Mouse (Mus musculus): ENCODE measurements around the gene Dscaml1. TPM values are rescaled to one million over a fixed set of nuclear protein-coding genes. Genes with fewer than 3 reads are reported as not detected.

Dscaml1 gene
- polyA plus RNA-seq, 1 experiment from 2014 or later, result 0.24 TPM

DNA sequence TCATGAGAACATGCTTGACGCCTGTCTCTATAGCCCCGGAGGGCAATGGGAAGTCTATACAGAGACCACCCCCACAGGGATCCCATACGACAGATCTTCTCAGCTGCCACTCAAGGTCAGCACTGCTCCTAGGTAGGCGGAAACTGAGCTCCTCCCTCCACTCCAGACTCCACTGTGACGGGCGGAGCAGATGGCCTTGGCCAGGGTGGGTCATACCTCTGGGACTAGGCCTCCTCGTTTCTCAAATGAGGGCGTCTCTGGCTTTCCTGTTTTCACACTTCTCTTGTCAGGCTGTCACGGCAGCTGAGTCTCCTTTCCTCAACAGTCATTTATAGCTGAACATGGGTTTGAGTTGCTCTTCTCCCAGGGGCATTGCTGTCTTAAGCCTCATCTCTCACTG, 160.0 kb downstream of the Dscaml1 start:
- no peak for TF ChIP-seq CTCF (IDR thresholded peaks at IDR 0.05; ENCODE audit: low read depth)
- 56% methylated on average over 9 of the region's 9 CpGs for WGBS
- H3K9ac ChIP-seq (ENCODE audit: low read depth, low read length), result no peak overlapping the region
- no peaks in the 10 kb centered on the region for H3K27me3 ChIP-seq (ENCODE audit: insufficient read depth, low read length)
- ATAC-seq (replicated peaks; ENCODE audit: low FRiP score, low read depth) (no peak), DNase-seq (ENCODE audit: low spot score) (no peak)
- no peak overlapping the region for H3K4me3 ChIP-seq (replicated peaks; ENCODE audit: low read depth, low read length)
- H3K4me1 ChIP-seq (replicated peaks; ENCODE audit: insufficient read depth, low read length), result no peaks in the 10 kb centered on the region
- H3K36me3 ChIP-seq (ENCODE audit: insufficient read depth, low read length), result no peaks in the 10 kb centered on the region
- H3K9me3 ChIP-seq (replicated peaks; ENCODE audit: low read length), result no peaks in the 10 kb centered on the region
- H3K4me2 ChIP-seq (ENCODE audit: low read length), result no peak overlapping the region
- H3K27ac ChIP-seq, result no peak overlapping the region

DNA sequence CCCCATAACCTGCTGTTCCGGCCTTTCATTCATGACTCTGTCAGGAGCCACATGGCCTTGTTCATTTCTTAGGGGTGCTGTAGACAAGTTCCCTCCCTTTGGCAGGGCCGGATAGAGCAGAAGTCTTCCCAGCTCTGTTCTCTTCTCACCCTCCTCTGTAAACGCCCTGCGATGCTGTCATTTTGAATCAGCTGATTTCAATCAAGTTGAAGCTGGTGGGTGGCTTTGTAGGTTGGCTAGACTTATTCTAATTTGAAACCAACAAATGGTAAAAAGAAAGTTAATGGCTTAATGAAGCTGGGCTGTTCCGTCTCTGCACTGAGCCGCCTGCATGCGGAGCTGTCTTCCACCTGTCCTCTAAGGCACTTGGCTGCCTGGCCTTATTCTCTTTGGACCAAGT, 161.3 kb downstream of the Dscaml1 start:
- TF ChIP-seq CTCF (IDR thresholded peaks at IDR 0.05; ENCODE audit: low read depth), result no peak
- Histone ChIP-seq H3K36me3 (ENCODE audit: insufficient read depth, low read length) (no peaks in the 10 kb centered on the region), H3K9ac (ENCODE audit: low read depth, low read length) (no peak overlapping the region), H3K27ac (no peak overlapping the region), H3K4me1 (replicated peaks; ENCODE audit: insufficient read depth, low read length) (no peaks in the 10 kb centered on the region), H3K4me2 (ENCODE audit: low read length) (no peak overlapping the region), H3K9me3 (replicated peaks; ENCODE audit: low read length) (no peaks in the 10 kb centered on the region), H3K4me3 (replicated peaks; ENCODE audit: low read depth, low read length) (no peak overlapping the region), H3K27me3 (ENCODE audit: insufficient read depth, low read length) (no peaks in the 10 kb centered on the region)
- DNase-seq (ENCODE audit: low spot score), result no peak
- ATAC-seq (replicated peaks; ENCODE audit: low FRiP score, low read depth), result no peak
- WGBS, result 88% methylated on average over 7 of the region's 7 CpGs

DNA sequence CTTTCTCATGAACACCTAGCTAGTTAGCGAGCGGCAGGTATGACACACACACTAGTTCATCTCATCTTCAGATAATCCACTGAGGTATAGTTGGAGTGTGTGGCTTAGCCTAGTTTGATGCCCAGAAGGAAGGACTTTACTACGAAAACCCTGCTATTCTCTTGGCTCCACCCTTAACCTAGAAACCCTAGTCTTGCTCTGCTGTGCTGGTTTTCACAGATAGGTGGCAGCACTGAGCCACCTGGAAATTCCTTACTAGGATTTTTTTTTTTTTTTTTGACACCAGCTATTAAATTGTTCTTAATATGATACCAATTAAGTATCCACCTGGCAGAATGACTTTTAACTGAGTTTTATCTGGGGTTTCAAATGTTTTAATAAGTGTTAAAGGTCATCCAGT, 163.4 kb downstream of the Dscaml1 start:
- 75% methylated on average over 3 of the region's 3 CpGs for WGBS
- no peak overlapping the region for H3K27ac ChIP-seq
- H3K9me3 ChIP-seq (replicated peaks; ENCODE audit: low read length), result no peaks in the 10 kb centered on the region
- no peak overlapping the region for H3K4me2 ChIP-seq (ENCODE audit: low read length)
- H3K27me3 ChIP-seq (ENCODE audit: insufficient read depth, low read length), result no peaks in the 10 kb centered on the region
- peak; percentile 87 for TF ChIP-seq CTCF (IDR thresholded peaks at IDR 0.05; ENCODE audit: low read depth)
- ATAC-seq (replicated peaks; ENCODE audit: low FRiP score, low read depth) (no peak), DNase-seq (ENCODE audit: low spot score) (peak; percentile 61)
- no peak overlapping the region for H3K9ac ChIP-seq (ENCODE audit: low read depth, low read length)
- H3K36me3 ChIP-seq (ENCODE audit: insufficient read depth, low read length), result no peaks in the 10 kb centered on the region
- H3K4me1 ChIP-seq (replicated peaks; ENCODE audit: insufficient read depth, low read length), result no peaks in the 10 kb centered on the region
- H3K4me3 ChIP-seq (replicated peaks; ENCODE audit: low read depth, low read length), result no peak overlapping the region

DNA sequence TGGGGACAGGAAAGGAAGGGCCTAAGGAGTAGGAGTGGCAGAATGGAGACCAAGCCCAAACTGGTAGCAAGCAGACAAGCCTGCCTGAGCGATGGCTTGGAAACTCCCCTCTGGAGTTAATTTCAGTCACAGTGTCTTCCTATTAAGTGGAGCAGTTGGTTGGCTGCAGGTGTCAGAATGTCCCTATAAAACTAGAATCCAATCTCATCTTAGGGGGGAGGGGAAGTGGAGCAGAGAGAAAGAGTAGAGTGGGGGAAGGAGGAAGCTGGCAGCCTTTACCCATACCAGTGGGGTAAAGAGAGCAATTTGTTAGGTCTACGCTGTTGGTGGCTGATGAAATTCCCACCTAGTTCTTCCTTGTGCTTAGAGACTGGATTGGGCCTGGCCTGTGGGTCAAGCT, 164.6 kb downstream of the Dscaml1 start:
- Histone ChIP-seq H3K36me3 (ENCODE audit: insufficient read depth, low read length) (no peaks in the 10 kb centered on the region), H3K27me3 (ENCODE audit: insufficient read depth, low read length) (no peaks in the 10 kb centered on the region), H3K4me2 (ENCODE audit: low read length) (no peak overlapping the region), H3K4me3 (replicated peaks; ENCODE audit: low read depth, low read length) (no peak overlapping the region), H3K9ac (ENCODE audit: low read depth, low read length) (no peak overlapping the region), H3K9me3 (replicated peaks; ENCODE audit: low read length) (no peaks in the 10 kb centered on the region), H3K4me1 (replicated peaks; ENCODE audit: insufficient read depth, low read length) (no peaks in the 10 kb centered on the region), H3K27ac (no peak overlapping the region)
- 62% methylated on average over 2 of the region's 2 CpGs for WGBS
- ATAC-seq (replicated peaks; ENCODE audit: low FRiP score, low read depth) (no peak), DNase-seq (ENCODE audit: low spot score) (no peak)
- no peak for TF ChIP-seq CTCF (IDR thresholded peaks at IDR 0.05; ENCODE audit: low read depth)

DNA sequence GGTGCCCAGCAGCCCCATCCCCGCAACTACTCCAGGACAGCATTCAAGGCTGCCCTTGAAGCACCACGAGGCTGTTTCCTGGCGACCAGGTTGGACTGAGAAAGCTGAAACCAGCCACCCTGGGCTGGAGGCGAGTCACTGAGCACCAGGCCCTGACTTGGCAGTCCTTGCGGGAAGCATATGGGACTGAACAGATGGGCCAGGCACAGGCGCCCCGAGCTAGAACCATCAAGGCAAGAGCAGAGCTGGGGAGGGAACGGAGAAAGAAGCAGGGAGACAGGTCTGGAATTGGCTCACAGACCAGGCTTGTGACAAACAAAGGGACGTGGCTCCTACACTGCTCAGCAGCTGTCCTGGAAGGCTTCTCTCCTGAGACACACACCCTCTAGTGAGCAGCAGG, 165.9 kb downstream of the Dscaml1 start:
- 65% methylated on average over 9 of the region's 9 CpGs for WGBS
- no peaks in the 10 kb centered on the region for H3K27me3 ChIP-seq (ENCODE audit: insufficient read depth, low read length)

DNA sequence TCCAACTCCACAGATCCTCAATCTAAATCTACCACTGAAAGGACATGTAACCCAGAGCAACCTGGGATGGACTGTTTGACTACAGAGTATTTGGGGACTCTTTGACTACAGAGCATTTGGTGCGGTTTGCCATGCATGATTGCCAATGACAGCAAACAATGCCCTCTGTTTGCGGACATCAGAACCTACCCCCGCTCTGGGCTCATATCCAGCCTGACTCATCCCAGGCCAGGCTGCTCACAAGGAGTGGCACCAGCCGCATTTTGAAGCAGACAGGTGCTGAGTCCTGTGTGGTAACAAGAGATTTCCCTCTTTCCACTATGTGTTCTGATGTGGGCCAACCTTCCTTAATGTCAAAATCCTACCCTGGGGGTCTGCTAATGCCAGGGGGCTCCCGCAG, 171.7 kb downstream of the Dscaml1 start:
- ATAC-seq (replicated peaks; ENCODE audit: low FRiP score, low read depth) (no peak), DNase-seq (ENCODE audit: low spot score) (no peak)
- H3K9me3 ChIP-seq (replicated peaks; ENCODE audit: low read length), result no peaks in the 10 kb centered on the region
- 68% methylated on average over 5 of the region's 5 CpGs for WGBS
- H3K4me2 ChIP-seq (ENCODE audit: low read length), result no peak overlapping the region
- no peak overlapping the region for H3K4me3 ChIP-seq (replicated peaks; ENCODE audit: low read depth, low read length)
- H3K4me1 ChIP-seq (replicated peaks; ENCODE audit: insufficient read depth, low read length), result no peaks in the 10 kb centered on the region
- no peaks in the 10 kb centered on the region for H3K36me3 ChIP-seq (ENCODE audit: insufficient read depth, low read length)
- no peaks in the 10 kb centered on the region for H3K27me3 ChIP-seq (ENCODE audit: insufficient read depth, low read length)
- TF ChIP-seq CTCF (IDR thresholded peaks at IDR 0.05; ENCODE audit: low read depth), result no peak
- no peak overlapping the region for H3K27ac ChIP-seq
- H3K9ac ChIP-seq (ENCODE audit: low read depth, low read length), result no peak overlapping the region

More for the DNA sequence above, 165.9 kb downstream of the Dscaml1 start:
- Histone ChIP-seq H3K9me3 (replicated peaks; ENCODE audit: low read length) (no peaks in the 10 kb centered on the region), H3K9ac (ENCODE audit: low read depth, low read length) (no peak overlapping the region), H3K4me1 (replicated peaks; ENCODE audit: insufficient read depth, low read length) (no peaks in the 10 kb centered on the region), H3K27ac (no peak overlapping the region), H3K36me3 (ENCODE audit: insufficient read depth, low read length) (no peaks in the 10 kb centered on the region), H3K4me2 (ENCODE audit: low read length) (no peak overlapping the region), H3K4me3 (replicated peaks; ENCODE audit: low read depth, low read length) (no peak overlapping the region)
- DNase-seq (ENCODE audit: low spot score), result no peak
- ATAC-seq (replicated peaks; ENCODE audit: low FRiP score, low read depth), result no peak
- no peak for TF ChIP-seq CTCF (IDR thresholded peaks at IDR 0.05; ENCODE audit: low read depth)

DNA sequence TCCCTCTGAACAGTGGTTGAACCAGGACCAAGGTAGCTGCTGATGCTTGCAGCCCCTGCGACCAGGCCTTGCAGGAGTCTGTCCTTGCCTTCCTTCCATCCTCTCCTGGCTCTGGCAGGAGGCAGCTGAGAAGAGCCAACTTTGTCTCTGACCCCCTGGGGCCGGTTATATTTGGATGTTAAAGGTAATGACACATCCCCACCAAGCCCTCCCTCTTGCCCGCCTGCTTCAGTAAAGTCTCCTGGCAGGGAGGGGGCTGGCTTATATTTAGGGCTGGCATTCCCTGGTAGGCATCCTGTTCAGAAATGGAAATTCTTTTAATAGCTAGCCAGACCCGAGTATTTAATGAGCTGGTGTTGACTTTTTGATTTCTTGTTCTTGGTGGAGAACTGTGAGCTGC, 172.9 kb downstream of the Dscaml1 start:
- DNase-seq (ENCODE audit: low spot score), result no peak
- TF ChIP-seq CTCF (IDR thresholded peaks at IDR 0.05; ENCODE audit: low read depth), result no peak
- H3K4me3 ChIP-seq (replicated peaks; ENCODE audit: low read depth, low read length), result no peak overlapping the region
- H3K9me3 ChIP-seq (replicated peaks; ENCODE audit: low read length), result no peaks in the 10 kb centered on the region
- no peak for ATAC-seq (replicated peaks; ENCODE audit: low FRiP score, low read depth)
- no peaks in the 10 kb centered on the region for H3K36me3 ChIP-seq (ENCODE audit: insufficient read depth, low read length)
- H3K9ac ChIP-seq (ENCODE audit: low read depth, low read length), result no peak overlapping the region
- H3K4me2 ChIP-seq (ENCODE audit: low read length), result no peak overlapping the region
- H3K27ac ChIP-seq, result no peak overlapping the region
- WGBS, result 47% methylated on average over 4 of the region's 4 CpGs
- H3K4me1 ChIP-seq (replicated peaks; ENCODE audit: insufficient read depth, low read length), result no peaks in the 10 kb centered on the region
- no peaks in the 10 kb centered on the region for H3K27me3 ChIP-seq (ENCODE audit: insufficient read depth, low read length)
